Mouse (Mus musculus) liver, embryonic 13.5 days (tissue): Measurements from ENCODE around the gene Zfp455. TPM values are rescaled to one million over a fixed set of nuclear protein-coding genes. Genes with fewer than 3 reads are reported as not detected.
"Not testable (repeated sequence)": the region's sequence is repeated elsewhere in the genome, so short reads cannot be mapped to it uniquely, and the experiment has no call there.

Source experiments
- ATAC-seq: fragments of 200-750 bp; cut with Nextera tagmentation; 2 replicates; pipeline ENCODE4 v1.8.0; 2017; ENCODE audit warnings: low read depth, mild to moderate bottlenecking, moderate number of reproducible peaks, moderate library complexity
- DNase-seq: peaks from one replicate; pipeline ENCODE4 v3.0.0; 2022
- H3K27ac ChIP-seq: fragments of 300-500 bp; sonication (generic); 2 replicates; pipeline ENCODE4 v1.5.1; 2015; ENCODE audit warnings: moderate library complexity, mild to moderate bottlenecking, inconsistent platforms
- H3K27me3 ChIP-seq: fragments of 300-500 bp; sonication (generic); 2 replicates; pipeline ENCODE4 v1.6.1; 2015; ENCODE audit warnings: mild to moderate bottlenecking, inconsistent platforms
- H3K36me3 ChIP-seq: fragments of 300-500 bp; sonication (generic); 2 replicates; pipeline ENCODE4 v1.6.1; 2015; ENCODE audit warnings: mild to moderate bottlenecking, inconsistent platforms
- H3K4me1 ChIP-seq: fragments of 300-500 bp; sonication (generic); replicated peaks from 2 replicates; pipeline ENCODE4 v1.6.1; 2015; ENCODE audit warnings: inconsistent platforms
- H3K4me2 ChIP-seq: fragments of 300-500 bp; sonication (generic); 2 replicates; pipeline ENCODE4 v1.6.1; 2015; ENCODE audit warnings: inconsistent platforms, mild to moderate bottlenecking, moderate library complexity
- H3K4me3 ChIP-seq: fragments of 300-500 bp; sonication (generic); replicated peaks from 2 replicates; pipeline ENCODE4 v1.5.1; 2015; ENCODE audit warnings: mild to moderate bottlenecking, inconsistent platforms
- H3K9ac ChIP-seq: fragments of 300-500 bp; sonication (generic); 2 replicates; pipeline ENCODE4 v1.6.1; 2015; ENCODE audit warnings: mild to moderate bottlenecking, inconsistent platforms
- H3K9me3 ChIP-seq: fragments of 300-500 bp; sonication (generic); replicated peaks from 2 replicates; pipeline ENCODE4 v1.6.1; 2016; ENCODE audit warnings: inconsistent platforms
- whole genome bisulfite sequencing: fragments of 180-500 bp; shearing (Covaris S2); methylation state at CpG from one replicate; pipeline ENCODE4 v1.1.7; 2015; ENCODE audit not compliant: insufficient replicate concordance; 5-methylcytosine and 5-hydroxymethylcytosine counted together
- polyA plus RNA-seq: library from polyadenylated mRNA; unstranded; fragments of >200 nt; fragmentation: Nextera tagmentation; extraction: Ambion mirVana; gene quantifications from 2 replicates; pipeline ENCODE4 v1.2.1, GENCODE M21; 2015

Gene Zfp455
- 0.43 and 0.46 TPM in 2 replicates for polyA plus RNA-seq

DNA sequence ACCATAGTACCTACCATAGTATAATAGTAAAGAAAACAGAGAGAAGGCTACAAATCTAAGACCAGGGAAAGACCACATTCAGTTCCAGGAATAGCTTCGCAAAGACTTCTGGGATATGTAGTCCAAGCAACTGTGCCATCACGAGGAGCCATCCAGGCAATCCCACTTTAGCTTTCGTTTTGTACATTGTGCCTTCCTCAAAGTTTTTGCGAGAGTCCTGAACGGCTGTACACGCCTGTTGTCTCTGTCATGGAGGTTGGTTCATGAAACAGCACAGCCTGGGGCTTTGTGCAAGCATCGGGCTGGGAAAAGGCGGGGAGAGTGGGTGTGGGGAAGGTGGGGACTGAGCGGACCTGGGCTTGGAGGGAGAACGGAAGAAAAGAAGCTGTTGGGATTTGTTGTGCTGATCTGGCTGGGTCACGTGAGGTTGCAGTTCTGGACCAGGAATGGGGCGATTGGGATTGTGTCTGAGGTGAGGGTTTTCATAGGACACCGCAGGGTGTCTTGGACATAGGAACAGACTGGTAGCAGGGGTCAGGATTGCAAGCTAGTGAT lies at the start of gene Zfp455:
Zfp455 (plus strand) TSS at position 167 of the 555 bp plus-strand sequence.
- H3K27me3 ChIP-seq: no peaks in the 10 kb centered on the region
- ATAC-seq (peak; percentile 80), DNase-seq (peak; percentile 18)
- no peaks in the 10 kb centered on the region for H3K9me3 ChIP-seq
- H3K4me2 ChIP-seq: peak within 1 kb of the TSS; percentile 70
- H3K27ac ChIP-seq: no peak within 1 kb of the TSS
- H3K4me3 ChIP-seq: peak within 1 kb of the TSS; percentile 67
- peaks cover 3% of the 10 kb centered on the region; the same call in 1 of the 2 replicates for H3K4me1 ChIP-seq
- H3K36me3 ChIP-seq: no peaks in the 10 kb centered on the region
- H3K9ac ChIP-seq: peak within 1 kb of the TSS; percentile 64
- WGBS: 2% methylated on average over 13 of the region's 13 CpGs

DNA sequence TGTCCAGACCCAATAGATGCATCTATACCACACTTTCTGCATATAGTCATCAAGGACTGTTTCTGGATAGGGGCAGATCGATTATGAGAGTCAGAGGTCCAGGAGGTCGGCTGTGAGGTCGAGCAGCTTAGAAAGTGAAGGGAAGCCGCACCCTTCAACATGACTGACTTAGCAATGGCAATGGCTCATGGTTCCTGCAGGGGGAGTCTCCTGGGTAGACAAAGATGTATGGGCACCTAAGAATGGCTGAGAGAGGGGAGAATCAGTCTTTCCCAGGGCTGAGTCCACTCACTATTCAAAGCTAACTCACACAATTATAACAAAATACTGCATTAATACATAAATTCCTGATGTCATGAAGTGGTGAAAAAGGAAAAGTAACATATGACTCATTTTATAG lies 28.2 kb upstream of the Zfp455 start:
- WGBS: 40% methylated on average over 4 of the region's 4 CpGs
- not testable (repeated sequence) for ATAC-seq, H3K27ac ChIP-seq, H3K9ac ChIP-seq, H3K4me2 ChIP-seq, DNase-seq, H3K9me3 ChIP-seq, H3K4me3 ChIP-seq, H3K4me1 ChIP-seq, H3K27me3 ChIP-seq, H3K36me3 ChIP-seq

- Histone ChIP-seq H3K4me2 (peak within 1 kb of the TSS; percentile 66), H3K4me3 (peak within 1 kb of the TSS; percentile 65), H3K9ac (peak within 1 kb of the TSS; percentile 71)
- H3K36me3 ChIP-seq, H3K27ac ChIP-seq, H3K27me3 ChIP-seq, H3K4me1 ChIP-seq, H3K9me3 ChIP-seq: not testable (repeated sequence)
- 1% methylated on average over 17 of the region's 17 CpGs for WGBS
- DNase-seq: peak; percentile 21
- peak; percentile 95 for ATAC-seq
These were observed 21.1 kb upstream of the Zfp455 start, which contains the start of gene Rsl1 for GRCm38 (mm10) chr13:67172991-67173722. TSS of gene Rsl1 (plus strand) at chr13:67173182.

DNA sequence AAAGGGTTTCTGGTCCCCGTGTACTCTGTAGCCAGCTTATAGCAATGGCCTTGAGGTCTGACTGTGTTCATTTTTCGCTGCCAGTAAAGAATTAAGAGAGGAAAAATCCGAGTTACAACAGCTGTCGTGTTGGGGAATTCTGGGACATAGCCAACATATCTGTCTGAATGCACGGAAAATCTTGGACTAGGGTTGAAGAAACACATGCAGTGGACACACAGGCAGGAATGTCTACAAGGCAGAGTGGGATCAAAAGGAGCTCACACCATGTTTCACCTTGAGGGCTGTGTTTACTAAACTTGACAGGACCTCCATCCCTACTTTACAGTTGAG lies 20.6 kb upstream of the Zfp455 start:
- DNase-seq: no peak
- Histone ChIP-seq H3K9ac (peak overlapping the region; percentile 71; the same call in 1 of the 2 replicates), H3K36me3 (no peaks in the 10 kb centered on the region; the same call in 1 of the 2 replicates), H3K27ac (no peak overlapping the region), H3K4me2 (peak overlapping the region; percentile 66), H3K27me3 (no peaks in the 10 kb centered on the region), H3K4me1 (peaks cover 4% of the 10 kb centered on the region; the same call in 1 of the 2 replicates), H3K9me3 (no peaks in the 10 kb centered on the region), H3K4me3 (peak overlapping the region; percentile 65)
- 18% methylated on average over 5 of the region's 5 CpGs for WGBS
- ATAC-seq: no peak

GRCm38 (mm10) chr13:67201656-67202055 lies 7.3 kb downstream of the Zfp455 start:
- no peak overlapping the region for H3K9ac ChIP-seq
- H3K4me2 ChIP-seq: no peak overlapping the region
- ATAC-seq: no peak
- no peaks in the 10 kb centered on the region for H3K27me3 ChIP-seq
- WGBS: 56% methylated on average over 3 of the region's 3 CpGs
- no peaks in the 10 kb centered on the region for H3K36me3 ChIP-seq
- no peak overlapping the region for H3K4me3 ChIP-seq
- no peak for DNase-seq
- H3K9me3 ChIP-seq: no peaks in the 10 kb centered on the region
- no peak overlapping the region for H3K27ac ChIP-seq
- no peaks in the 10 kb centered on the region for H3K4me1 ChIP-seq

- Histone ChIP-seq H3K4me2 (no peak overlapping the region), H3K4me1 (no peaks in the 10 kb centered on the region), H3K27ac (no peak overlapping the region), H3K27me3 (no peaks in the 10 kb centered on the region), H3K9ac (no peak overlapping the region), H3K36me3 (no peaks in the 10 kb centered on the region), H3K4me3 (no peak overlapping the region), H3K9me3 (no peaks in the 10 kb centered on the region)
- no peak for ATAC-seq
- no peak for DNase-seq
- WGBS: 43% methylated on average over 4 of the region's 4 CpGs
These were observed 19.8 kb downstream of the Zfp455 start for GRCm38 (mm10) chr13:67214015-67214607.

Other genes with a start within 250 kb of the Zfp455 start
- 0.83 and 0.92 TPM in 2 replicates for gene Zfp712, start 133.3 kb upstream of the Zfp455 start, polyA plus RNA-seq
- 0.93 and 1.3 TPM in 2 replicates for gene Zfp708, start 96.5 kb upstream of the Zfp455 start, polyA plus RNA-seq
- gene Gm28557, start 85.9 kb upstream of the Zfp455 start, polyA plus RNA-seq: 1.4 and 1.7 TPM in 2 replicates
- 0.13 TPM in 2 replicates for gene Rslcan18, start 78.2 kb upstream of the Zfp455 start, polyA plus RNA-seq
- 0.50 and 0.82 TPM in 2 replicates for gene Zfp759, start 72.8 kb upstream of the Zfp455 start, polyA plus RNA-seq
- 1.7 and 1.9 TPM in 2 replicates for gene Rsl1, start 21.3 kb upstream of the Zfp455 start, polyA plus RNA-seq
- gene Zfp458, start 84.0 kb downstream of the Zfp455 start, polyA plus RNA-seq: 0.41 and 0.46 TPM in 2 replicates
- 0.10 and 0.14 TPM in 2 replicates for gene Zfp457, start 112.0 kb downstream of the Zfp455 start, polyA plus RNA-seq
- 0.86 and 1.2 TPM in 2 replicates for gene Zfp595, start 138.1 kb downstream of the Zfp455 start, polyA plus RNA-seq
- 0.30 and 0.63 TPM in 2 replicates for gene Gm28044, start 166.0 kb downstream of the Zfp455 start, polyA plus RNA-seq
- 0.61 and 0.79 TPM in 2 replicates for gene Zfp953, start 166.1 kb downstream of the Zfp455 start, polyA plus RNA-seq
- gene Gm28041, start 181.2 kb downstream of the Zfp455 start, polyA plus RNA-seq: 0.27 TPM in 1 of 2 replicates, not detected in the other
- 0.48 and 0.61 TPM in 2 replicates for gene Zfp456, start 181.3 kb downstream of the Zfp455 start, polyA plus RNA-seq
- gene Zfp429, start 205.3 kb downstream of the Zfp455 start, polyA plus RNA-seq: 1.7 and 1.9 TPM in 2 replicates
- 0.13 and 0.18 TPM in 2 replicates for gene Zfp459, start 226.9 kb downstream of the Zfp455 start, polyA plus RNA-seq